In the genomic region with DNA sequence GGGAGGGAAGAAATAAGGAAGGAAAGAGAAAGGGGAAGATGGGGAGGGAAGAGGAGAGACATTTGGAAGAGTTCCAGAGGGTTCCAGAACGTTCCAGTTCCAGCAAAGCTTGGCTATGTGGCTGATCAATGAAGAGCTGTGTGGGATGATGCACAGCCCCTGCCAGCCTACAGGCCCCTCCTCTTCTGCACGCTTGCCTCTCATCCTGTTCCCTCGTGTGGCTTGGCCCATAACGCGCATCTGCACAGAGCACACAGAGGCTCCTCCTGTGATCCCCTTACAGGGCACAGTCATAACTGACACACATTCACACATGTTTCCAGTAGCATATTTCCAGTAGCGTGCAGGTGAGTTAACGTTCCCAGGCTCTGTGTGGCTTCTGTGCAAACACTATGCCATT, we compare ENCODE assay signal across 28 mouse cellular contexts.
DNase-seq lines count a peak whose midpoint lies in the region; ATAC-seq lines count a peak whose summit lies in the region.
"Had no signal": no experiment of that assay in that cellular context is flagged by ENCODE, and none has a peak within 500 bp of the region (broad histone marks: within the 10 kb centered on the region; RNA-seq: fewer than 3 reads in every experiment).

No protein-coding gene starts in this region.

- peak overlapping the region; percentile 57; the same call in 1 of the 2 replicates for H3K27ac ChIP-seq in hindbrain, embryonic 10.5 days
- H3K27ac ChIP-seq in hindbrain, embryonic 13.5 days, result no peak overlapping the region
- no peak overlapping the region for H3K27ac ChIP-seq in neural tube, embryonic 13.5 days (replicated peaks)
- H3K27ac ChIP-seq: embryonic facial prominence, embryonic 13.5 days; heart, embryonic 15.5 days; hindbrain, embryonic 14.5 days; macrophage; midbrain, embryonic 13.5 days; neural tube, embryonic 15.5 days had no signal

- H3K4me1 ChIP-seq in hindbrain, embryonic 10.5 days (replicated peaks), result peaks cover 17% of the 10 kb centered on the region
- H3K4me1 ChIP-seq in hindbrain, embryonic 13.5 days (replicated peaks), result peaks cover 39% of the 10 kb centered on the region
- peaks cover 45% of the 10 kb centered on the region for H3K4me1 ChIP-seq in neural tube, embryonic 13.5 days (replicated peaks)
- H3K4me1 ChIP-seq: embryonic facial prominence, embryonic 13.5 days had no signal

- H3K4me3 ChIP-seq in hindbrain, embryonic 10.5 days, result no peak overlapping the region
- no peak overlapping the region for H3K4me3 ChIP-seq in hindbrain, embryonic 13.5 days
- H3K4me3 ChIP-seq in neural tube, embryonic 13.5 days, result no peak overlapping the region
- H3K4me3 ChIP-seq: embryonic facial prominence, embryonic 13.5 days; forebrain, embryonic 10.5 days; heart, embryonic 15.5 days; midbrain, embryonic 13.5 days; neural tube, embryonic 15.5 days had no signal

- H3K4me2 ChIP-seq in hindbrain, embryonic 13.5 days, result no peak overlapping the region
- no peak overlapping the region for H3K4me2 ChIP-seq in neural tube, embryonic 13.5 days
- H3K4me2 ChIP-seq: embryonic facial prominence, embryonic 13.5 days; heart, embryonic 15.5 days; hindbrain, embryonic 14.5 days; midbrain, embryonic 13.5 days; neural tube, embryonic 15.5 days had no signal

- H3K9me3 ChIP-seq in hindbrain, embryonic 10.5 days, result no peaks in the 10 kb centered on the region
- H3K9me3 ChIP-seq in hindbrain, embryonic 13.5 days, result no peaks in the 10 kb centered on the region
- H3K9me3 ChIP-seq in neural tube, embryonic 13.5 days, result no peaks in the 10 kb centered on the region
- H3K9me3 ChIP-seq: embryonic facial prominence, embryonic 13.5 days; forebrain, embryonic 10.5 days; heart, embryonic 15.5 days; midbrain, embryonic 13.5 days; neural tube, embryonic 15.5 days had no signal

- ATAC-seq in hindbrain, embryonic 13.5 days (ENCODE audit: low FRiP score), result no peak
- ATAC-seq in neural tube, embryonic 13.5 days (ENCODE audit: low read depth), result peak; percentile 42; the same call in 1 of the 2 replicates
- ATAC-seq: activated CD4-positive, CD25-positive, alpha-beta regulatory T cell, adult 4 months; forebrain, embryonic 16.5 days; inflammation-experienced regulatory T-cells, adult 6 months had no signal

- H3K9ac ChIP-seq in hindbrain, embryonic 13.5 days, result no peak overlapping the region
- H3K9ac ChIP-seq in neural tube, embryonic 13.5 days, result no peak overlapping the region
- H3K9ac ChIP-seq: embryonic facial prominence, embryonic 13.5 days; heart, embryonic 15.5 days; hindbrain, embryonic 14.5 days; midbrain, embryonic 13.5 days; neural tube, embryonic 15.5 days had no signal

- no peaks in the 10 kb centered on the region for H3K36me3 ChIP-seq in hindbrain, embryonic 10.5 days
- H3K36me3 ChIP-seq in hindbrain, embryonic 13.5 days, result no peaks in the 10 kb centered on the region
- no peaks in the 10 kb centered on the region for H3K36me3 ChIP-seq in neural tube, embryonic 13.5 days
- H3K36me3 ChIP-seq: embryonic facial prominence, embryonic 13.5 days; forebrain, embryonic 10.5 days; heart, embryonic 15.5 days; midbrain, embryonic 13.5 days; neural tube, embryonic 15.5 days had no signal

- no peak for DNase-seq in hindbrain, embryonic 10.5 days (ENCODE audit: low spot score)
- DNase-seq in neural tube, embryonic 10.5 days (ENCODE audit: extremely low spot score, low spot score), result no peak
- DNase-seq in thymus, postnatal 0 days (ENCODE audit: low spot score), result peak; percentile 70
- DNase-seq in thymus, postnatal 4 days, result peak; percentile 51
- no peak for DNase-seq in cerebellum, adult 11 months
- no peak for DNase-seq in cerebellum, postnatal 36 days
- DNase-seq: adrenal gland, adult 2 months; adrenal gland, postnatal 36 days; cerebellum, adult 9-11 months; heart, postnatal 36 days; kidney, adult 11 months; kidney, postnatal 14 days; left cerebral cortex, postnatal 4 days; retina, postnatal 1 day; right cerebral cortex, postnatal 25 days had no signal

- WGBS in hindbrain, embryonic 10.5 days, result 79% methylated on average over 7 of the region's 7 CpGs
- 67% methylated on average over 7 of the region's 7 CpGs for WGBS in hindbrain, embryonic 13.5 days
- WGBS in neural tube, embryonic 13.5 days, result 65% methylated on average over 7 of the region's 7 CpGs

- no peaks in the 10 kb centered on the region for H3K27me3 ChIP-seq in hindbrain, embryonic 10.5 days (ENCODE audit: insufficient read depth, poor library complexity, severe bottlenecking)
- no peaks in the 10 kb centered on the region for H3K27me3 ChIP-seq in hindbrain, embryonic 13.5 days
- H3K27me3 ChIP-seq in neural tube, embryonic 13.5 days, result no peaks in the 10 kb centered on the region
- H3K27me3 ChIP-seq: CH12.LX; embryonic facial prominence, embryonic 13.5 days; heart, embryonic 15.5 days; midbrain, embryonic 13.5 days; neural tube, embryonic 15.5 days had no signal

Comparison
In these comparisons a context has a peak if more than half of its experiments do, and no peak if none do; other contexts are left out.
1. DNase-seq: peak in thymus, postnatal 0 days (single experiment) and thymus, postnatal 4 days (single experiment); none in hindbrain, embryonic 10.5 days (single experiment), neural tube, embryonic 10.5 days (single experiment), cerebellum, adult 11 months (single experiment) and cerebellum, postnatal 36 days (0 of 2).